Mouse (Mus musculus) lung, embryonic 16.5 days (tissue): ENCODE data around the gene Rufy2. TPM values are rescaled to one million over a fixed set of nuclear protein-coding genes. Genes with fewer than 3 reads are reported as not detected.

ENCODE experiments used
- ATAC-seq: fragments of 200-750 bp; cut with Nextera tagmentation; 2 replicates; pipeline ENCODE4 v1.8.0; 2017; ENCODE audit warnings: low read depth, mild to moderate bottlenecking, moderate library complexity
- H3K27ac ChIP-seq: fragments of 300-500 bp; sonication (generic); 2 replicates; pipeline ENCODE4 v1.5.1; 2014; ENCODE audit warnings: mild to moderate bottlenecking, control low read depth, low read length
- H3K27me3 ChIP-seq: fragments of 300-500 bp; sonication (generic); 2 replicates; pipeline ENCODE4 v1.6.1; 2014; ENCODE audit warnings: low read depth, low read length, mixed read lengths; ENCODE audit not compliant: control insufficient read depth, insufficient read depth
- H3K36me3 ChIP-seq: fragments of 300-500 bp; sonication (generic); 2 replicates; pipeline ENCODE4 v1.6.1; 2014; ENCODE audit warnings: low read length; ENCODE audit not compliant: control insufficient read depth, insufficient read depth
- H3K4me1 ChIP-seq: fragments of 300-500 bp; sonication (generic); replicated peaks from 2 replicates; pipeline ENCODE4 v1.6.1; 2014; ENCODE audit warnings: low read length, mixed read lengths; ENCODE audit not compliant: control insufficient read depth, insufficient read depth
- H3K4me2 ChIP-seq: fragments of 300-500 bp; sonication (generic); 2 replicates; pipeline ENCODE4 v1.6.1; 2014; ENCODE audit warnings: low read depth, low read length, control low read depth
- H3K4me3 ChIP-seq: fragments of 300-500 bp; sonication (generic); 2 replicates; pipeline ENCODE4 v1.5.1; 2014; ENCODE audit warnings: mild to moderate bottlenecking, low read length, control low read depth
- H3K9ac ChIP-seq: fragments of 300-500 bp; sonication (generic); 2 replicates; pipeline ENCODE4 v1.6.1; 2014; ENCODE audit warnings: low read length, control low read depth
- H3K9me3 ChIP-seq: fragments of 300-500 bp; sonication (generic); 2 replicates; pipeline ENCODE4 v1.6.1; 2016; ENCODE audit warnings: low read length; ENCODE audit not compliant: control insufficient read depth
- WGBS: fragments of 180-500 bp; shearing (Covaris S2); extraction: QIAGEN DNeasy Blood & Tissue Kit; methylation state at CpG from one replicate; pipeline ENCODE4 v1.1.7; 2014; 5-methylcytosine and 5-hydroxymethylcytosine counted together
- polyA plus RNA-seq: library from polyadenylated mRNA; unstranded; fragments of >200 nt; fragmentation: Nextera tagmentation; extraction: Ambion mirVana; gene quantifications from 2 replicates; pipeline ENCODE4 v1.2.1, GENCODE M21; 2015

Gene Rufy2
- polyA plus RNA-seq, 1 experiment from 2014 or later = 16.5 TPM

- H3K27ac ChIP-seq = no peak overlapping the region
- H3K27me3 ChIP-seq = no peaks in the 10 kb centered on the region
- no peaks in the 10 kb centered on the region for H3K36me3 ChIP-seq
- no peak for ATAC-seq
- H3K4me1 ChIP-seq = no peaks in the 10 kb centered on the region
- WGBS = 81% methylated on average over 2 of the region's 2 CpGs
- no peak overlapping the region for H3K9ac ChIP-seq
- H3K4me2 ChIP-seq = no peak overlapping the region
- H3K4me3 ChIP-seq = no peak overlapping the region
- H3K9me3 ChIP-seq = no peaks in the 10 kb centered on the region
Measured at GRCm38 (mm10) chr10:63054586-63054985, 74.6 kb downstream of the Rufy2 start.

GRCm38 (mm10) chr10:63056966-63057750 lies 77.1 kb downstream of the Rufy2 start:
- Histone ChIP-seq H3K36me3 (no peaks in the 10 kb centered on the region), H3K27me3 (no peaks in the 10 kb centered on the region), H3K4me1 (no peaks in the 10 kb centered on the region), H3K4me2 (no peak overlapping the region), H3K9me3 (no peaks in the 10 kb centered on the region), H3K4me3 (0 out of 2 replicates have a peak overlapping the region, but pooled peaks have one; percentile 3), H3K9ac (no peak overlapping the region), H3K27ac (no peak overlapping the region)
- 30% methylated on average over 24 of the region's 24 CpGs for WGBS
- peak; percentile 51; the same call in 1 of the 2 replicates for ATAC-seq

GRCm38 (mm10) chr10:63059862-63060261 lies 79.8 kb downstream of the Rufy2 start, which contains the start of gene Pbld1:
TSS of gene Pbld1 (plus strand) at chr10:63060162.
- Histone ChIP-seq H3K36me3 (no peaks in the 10 kb centered on the region), H3K4me2 (no peak within 1 kb of the TSS), H3K9me3 (no peaks in the 10 kb centered on the region), H3K9ac (no peak within 1 kb of the TSS), H3K27me3 (no peaks in the 10 kb centered on the region), H3K4me3 (no peak within 1 kb of the TSS), H3K27ac (no peak within 1 kb of the TSS), H3K4me1 (no peaks in the 10 kb centered on the region)
- 80% methylated on average over 2 of the region's 2 CpGs for WGBS
- ATAC-seq = no peak

- no peak overlapping the region for H3K4me3 ChIP-seq
- 39% methylated on average over 11 of the region's 11 CpGs for WGBS
- no peaks in the 10 kb centered on the region for H3K27me3 ChIP-seq
- no peak overlapping the region for H3K4me2 ChIP-seq
- ATAC-seq = no peak
- H3K9me3 ChIP-seq = no peaks in the 10 kb centered on the region
- H3K27ac ChIP-seq = no peak overlapping the region
- H3K9ac ChIP-seq = no peak overlapping the region
- H3K36me3 ChIP-seq = no peaks in the 10 kb centered on the region
- H3K4me1 ChIP-seq = no peaks in the 10 kb centered on the region
Measured at GRCm38 (mm10) chr10:63060406-63060805, 80.4 kb downstream of the Rufy2 start.

- WGBS = 62% methylated on average over 12 of the region's 12 CpGs
- Histone ChIP-seq H3K36me3 (no peaks in the 10 kb centered on the region), H3K4me2 (no peak overlapping the region), H3K4me1 (no peaks in the 10 kb centered on the region), H3K9me3 (no peaks in the 10 kb centered on the region), H3K9ac (no peak overlapping the region), H3K27ac (no peak overlapping the region), H3K27me3 (no peaks in the 10 kb centered on the region), H3K4me3 (no peak overlapping the region)
- no peak for ATAC-seq
Measured at GRCm38 (mm10) chr10:63061266-63061665, 81.2 kb downstream of the Rufy2 start.

- Histone ChIP-seq H3K4me1 (no peaks in the 10 kb centered on the region), H3K27me3 (no peaks in the 10 kb centered on the region), H3K4me3 (no peak overlapping the region), H3K9me3 (no peaks in the 10 kb centered on the region), H3K27ac (no peak overlapping the region), H3K36me3 (no peaks in the 10 kb centered on the region), H3K9ac (no peak overlapping the region), H3K4me2 (no peak overlapping the region)
- no peak for ATAC-seq
- WGBS = 90% methylated on average over 5 of the region's 5 CpGs
Measured at GRCm38 (mm10) chr10:63062696-63063095, 82.7 kb downstream of the Rufy2 start.

- Histone ChIP-seq H3K27me3 (no peaks in the 10 kb centered on the region), H3K27ac (no peak overlapping the region), H3K4me1 (no peaks in the 10 kb centered on the region), H3K4me3 (no peak overlapping the region), H3K36me3 (no peaks in the 10 kb centered on the region), H3K9me3 (no peaks in the 10 kb centered on the region), H3K9ac (no peak overlapping the region), H3K4me2 (no peak overlapping the region)
- no peak for ATAC-seq
- WGBS = 71% methylated on average over 7 of the region's 7 CpGs
Measured at GRCm38 (mm10) chr10:63063365-63063764, 83.3 kb downstream of the Rufy2 start.

GRCm38 (mm10) chr10:63064516-63064915 lies 84.5 kb downstream of the Rufy2 start:
- H3K27ac ChIP-seq = no peak overlapping the region
- no peak overlapping the region for H3K4me3 ChIP-seq
- H3K4me2 ChIP-seq = no peak overlapping the region
- 74% methylated on average over 9 of the region's 9 CpGs for WGBS
- H3K9me3 ChIP-seq = no peaks in the 10 kb centered on the region
- H3K27me3 ChIP-seq = no peaks in the 10 kb centered on the region
- H3K9ac ChIP-seq = no peak overlapping the region
- no peaks in the 10 kb centered on the region for H3K4me1 ChIP-seq
- ATAC-seq = no peak
- no peaks in the 10 kb centered on the region for H3K36me3 ChIP-seq

GRCm38 (mm10) chr10:63065561-63065960 lies 85.5 kb downstream of the Rufy2 start:
- Histone ChIP-seq H3K27me3 (no peaks in the 10 kb centered on the region), H3K9me3 (no peaks in the 10 kb centered on the region), H3K4me1 (no peaks in the 10 kb centered on the region), H3K4me2 (no peak overlapping the region), H3K4me3 (no peak overlapping the region), H3K36me3 (no peaks in the 10 kb centered on the region), H3K27ac (no peak overlapping the region), H3K9ac (no peak overlapping the region)
- 63% methylated on average over 8 of the region's 8 CpGs for WGBS
- no peak for ATAC-seq
